Mouse (Mus musculus): ENCODE data around the gene Got2. TPM values are rescaled to one million over a fixed set of nuclear protein-coding genes. Genes with fewer than 3 reads are reported as not detected.

Gene Got2
- polyA plus RNA-seq, 2 experiments, result 69.8 to 107 TPM

- no peaks in the 10 kb centered on the region for H3K36me3 ChIP-seq (replicated peaks; ENCODE audit: control insufficient read depth, insufficient read depth, low read depth)
- no peak overlapping the region for H3K27ac ChIP-seq
- H3K27me3 ChIP-seq (ENCODE audit: control insufficient read depth, insufficient read depth, low read length), result no peaks in the 10 kb centered on the region
- TF ChIP-seq EP300 (IDR thresholded peaks at IDR 0.05; ENCODE audit: low read depth) (no peak), CTCF (IDR thresholded peaks at IDR 0.05; ENCODE audit: low read depth) (no peak)
- H3K9ac ChIP-seq (replicated peaks), result no peak overlapping the region
- no peak for ATAC-seq (ENCODE audit: insufficient read depth)
- H3K4me1 ChIP-seq (replicated peaks; ENCODE audit: control insufficient read depth in 2 of 2, insufficient read depth in 2 of 2, low read length in 1 of 2), result 0 out of 4 replicates have a peak, but pooled peaks cover 0 to 2% of the 10 kb centered on the region in 2 experiments
- 71% methylated on average over 7 of the region's 7 CpGs for WGBS (ENCODE audit: insufficient replicate concordance)
- DNase-seq (ENCODE audit: low read depth in 3 of 3, low spot score in 3 of 3), result no peak
- no peaks in the 10 kb centered on the region for H3K9me3 ChIP-seq (ENCODE audit: control insufficient read depth, low read length)
- no peak overlapping the region for H3K4me3 ChIP-seq (ENCODE audit: insufficient read depth in 1 of 2, low read depth in 2 of 2, low read length in 2 of 2)
- H3K4me2 ChIP-seq (ENCODE audit: low read depth), result no peak overlapping the region
Measured at GRCm38 (mm10) chr8:95845026-95845425, 43.3 kb downstream of the Got2 start.

DNA sequence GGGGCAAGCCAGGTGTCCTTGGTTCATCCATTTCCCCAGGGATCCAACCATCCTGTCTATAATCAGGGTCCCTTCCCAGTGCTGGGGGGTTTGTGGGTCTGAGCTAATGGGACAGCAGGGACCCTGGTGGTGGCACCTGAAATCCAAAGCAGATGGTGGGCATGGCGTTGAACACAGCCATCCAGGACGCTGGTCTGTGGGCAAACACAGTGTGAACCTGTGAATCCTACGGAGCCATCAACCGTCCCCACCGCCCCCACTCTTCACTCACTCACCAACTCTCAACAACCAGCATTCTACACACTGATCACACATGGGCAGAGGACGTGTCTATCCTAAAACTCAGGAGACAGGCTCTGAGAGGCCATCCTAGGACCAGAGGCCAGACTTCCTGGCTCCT lies 44.4 kb downstream of the Got2 start:
- Histone ChIP-seq H3K27ac (no peak overlapping the region), H3K4me3 (ENCODE audit: insufficient read depth in 1 of 2, low read depth in 2 of 2, low read length in 2 of 2) (no peak overlapping the region), H3K36me3 (replicated peaks; ENCODE audit: control insufficient read depth, insufficient read depth, low read depth) (no peaks in the 10 kb centered on the region), H3K27me3 (ENCODE audit: control insufficient read depth, insufficient read depth, low read length) (no peaks in the 10 kb centered on the region), H3K4me2 (ENCODE audit: low read depth) (no peak overlapping the region), H3K4me1 (replicated peaks; ENCODE audit: control insufficient read depth in 2 of 2, insufficient read depth in 2 of 2, low read length in 1 of 2) (0 out of 4 replicates have a peak, but pooled peaks cover 0 to 2% of the 10 kb centered on the region in 2 experiments), H3K9ac (replicated peaks) (no peak overlapping the region), H3K9me3 (ENCODE audit: control insufficient read depth, low read length) (no peaks in the 10 kb centered on the region)
- no peak for TF ChIP-seq CTCF (IDR thresholded peaks at IDR 0.05; ENCODE audit: low read depth)
- no peak for TF ChIP-seq EP300 (IDR thresholded peaks at IDR 0.05; ENCODE audit: low read depth)
- 65% methylated on average over 6 of the region's 6 CpGs for WGBS (ENCODE audit: insufficient replicate concordance)
- DNase-seq (ENCODE audit: low read depth in 3 of 3, low spot score in 3 of 3) (no peak), ATAC-seq (ENCODE audit: insufficient read depth) (no peak)

- no peak for TF ChIP-seq CTCF (IDR thresholded peaks at IDR 0.05; ENCODE audit: low read depth)
- no peak for TF ChIP-seq EP300 (IDR thresholded peaks at IDR 0.05; ENCODE audit: low read depth)
- H3K27me3 ChIP-seq (ENCODE audit: control insufficient read depth, insufficient read depth, low read length), result no peaks in the 10 kb centered on the region
- no peaks in the 10 kb centered on the region for H3K4me1 ChIP-seq (replicated peaks; ENCODE audit: control insufficient read depth in 2 of 2, insufficient read depth in 2 of 2, low read length in 1 of 2)
- no peak overlapping the region for H3K27ac ChIP-seq
- ATAC-seq (ENCODE audit: insufficient read depth) (no peak), DNase-seq (ENCODE audit: low read depth in 3 of 3, low spot score in 3 of 3) (no peak)
- no peaks in the 10 kb centered on the region for H3K9me3 ChIP-seq (ENCODE audit: control insufficient read depth, low read length)
- H3K4me2 ChIP-seq (ENCODE audit: low read depth), result no peak overlapping the region
- H3K9ac ChIP-seq (replicated peaks), result no peak overlapping the region
- WGBS (ENCODE audit: insufficient replicate concordance), result 73% methylated on average over 15 of the region's 15 CpGs
- H3K36me3 ChIP-seq (replicated peaks; ENCODE audit: control insufficient read depth, insufficient read depth, low read depth), result no peaks in the 10 kb centered on the region
- H3K4me3 ChIP-seq (ENCODE audit: insufficient read depth in 1 of 2, low read depth in 2 of 2, low read length in 2 of 2), result no peak overlapping the region
Measured at GRCm38 (mm10) chr8:95841436-95841835, 46.9 kb downstream of the Got2 start.

- no peak overlapping the region for H3K4me3 ChIP-seq (ENCODE audit: insufficient read depth in 1 of 2, low read depth in 2 of 2, low read length in 2 of 2)
- H3K9me3 ChIP-seq (ENCODE audit: control insufficient read depth, low read length), result no peaks in the 10 kb centered on the region
- no peak for DNase-seq (ENCODE audit: low read depth in 3 of 3, low spot score in 3 of 3)
- H3K4me1 ChIP-seq (replicated peaks; ENCODE audit: control insufficient read depth in 2 of 2, insufficient read depth in 2 of 2, low read length in 1 of 2), result peaks cover 0 to 2% of the 10 kb centered on the region in 2 experiments; a peak in 1 of 4 replicates
- no peak for ATAC-seq (ENCODE audit: insufficient read depth)
- H3K9ac ChIP-seq (replicated peaks), result no peak overlapping the region
- H3K36me3 ChIP-seq (replicated peaks; ENCODE audit: control insufficient read depth, insufficient read depth, low read depth), result no peaks in the 10 kb centered on the region
- no peak overlapping the region for H3K27ac ChIP-seq
- H3K4me2 ChIP-seq (ENCODE audit: low read depth), result no peak overlapping the region
- 93% methylated on average over 4 of the region's 4 CpGs for WGBS (ENCODE audit: insufficient replicate concordance)
- H3K27me3 ChIP-seq (ENCODE audit: control insufficient read depth, insufficient read depth, low read length), result no peaks in the 10 kb centered on the region
- TF ChIP-seq EP300 (IDR thresholded peaks at IDR 0.05; ENCODE audit: low read depth), result no peak
- TF ChIP-seq CTCF (IDR thresholded peaks at IDR 0.05; ENCODE audit: low read depth), result no peak
Measured at GRCm38 (mm10) chr8:95839289-95839688, 49.1 kb downstream of the Got2 start.

DNA sequence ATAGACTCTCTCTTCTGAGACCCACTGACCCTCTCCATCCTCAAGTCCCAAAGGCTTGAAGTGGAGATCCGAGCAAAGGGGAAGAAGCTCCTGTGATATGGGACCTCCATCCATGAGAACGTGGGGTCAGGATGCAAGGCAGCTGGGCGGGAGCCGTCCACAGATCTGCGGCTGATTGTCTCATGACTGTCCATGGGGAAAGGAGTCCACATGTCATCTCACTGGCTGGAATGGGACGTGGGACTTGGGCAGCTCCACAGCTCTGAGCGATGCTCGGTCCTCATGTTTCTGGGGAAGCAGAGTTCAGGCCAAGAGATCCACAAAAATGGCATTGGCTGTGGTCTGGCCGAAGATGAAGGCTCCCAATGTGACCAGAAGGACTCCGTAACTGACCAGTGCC lies 51.1 kb downstream of the Got2 start:
- ATAC-seq (ENCODE audit: insufficient read depth) (no peak), DNase-seq (ENCODE audit: low read depth in 3 of 3, low spot score in 3 of 3) (no peak)
- H3K27ac ChIP-seq, result no peak overlapping the region
- no peaks in the 10 kb centered on the region for H3K36me3 ChIP-seq (replicated peaks; ENCODE audit: control insufficient read depth, insufficient read depth, low read depth)
- 82% methylated on average over 10 of the region's 10 CpGs for WGBS (ENCODE audit: insufficient replicate concordance)
- H3K4me2 ChIP-seq (ENCODE audit: low read depth), result no peak overlapping the region
- TF ChIP-seq EP300 (IDR thresholded peaks at IDR 0.05; ENCODE audit: low read depth) (no peak), CTCF (IDR thresholded peaks at IDR 0.05; ENCODE audit: low read depth) (no peak)
- H3K9me3 ChIP-seq (ENCODE audit: control insufficient read depth, low read length), result no peaks in the 10 kb centered on the region
- H3K4me1 ChIP-seq (replicated peaks; ENCODE audit: control insufficient read depth in 2 of 2, insufficient read depth in 2 of 2, low read length in 1 of 2), result peaks cover 4 to 13% of the 10 kb centered on the region in 2 experiments; a peak in 3 of 4 replicates
- no peaks in the 10 kb centered on the region for H3K27me3 ChIP-seq (ENCODE audit: control insufficient read depth, insufficient read depth, low read length)
- H3K4me3 ChIP-seq (ENCODE audit: insufficient read depth in 1 of 2, low read depth in 2 of 2, low read length in 2 of 2), result no peak overlapping the region
- no peak overlapping the region for H3K9ac ChIP-seq (replicated peaks)
